Mouse (Mus musculus): ENCODE results near the gene Sc5d. TPM values are rescaled to one million over a fixed set of nuclear protein-coding genes. Genes with fewer than 3 reads are reported as not detected.

Gene Sc5d
- polyA plus RNA-seq (2017; shearing (Covaris generic)), result 92.7 TPM

GRCm38 (mm10) chr9:42264145-42264544 lies at the start of gene Sc5d:
TSS of gene Sc5d (minus strand) at chr9:42264256.

Other genes starting within 250 kb of the Sc5d start
- gene Sorl1, start 140.0 kb downstream of the Sc5d start, polyA plus RNA-seq (2017; shearing (Covaris generic)), result 18.0 TPM
- gene Tecta, start 135.7 kb upstream of the Sc5d start, polyA plus RNA-seq (2017; shearing (Covaris generic)), result not detected
- 8.6 TPM for gene Tbcel, start 243.6 kb upstream of the Sc5d start, polyA plus RNA-seq (2017; shearing (Covaris generic))